Mouse (Mus musculus) thymus, adult 2 months (tissue): ENCODE measurements around the gene Brinp1.

ENCODE experiments used
- CTCF ChIP-seq: fragments of 200-500 bp; IDR thresholded peaks from 2 replicates; pipeline ENCODE4 v1.5.1; 2012; ENCODE audit warnings: mild to moderate bottlenecking, control low read depth, low read length, moderate library complexity, borderline replicate concordance; ENCODE audit not compliant: control insufficient read depth, poor library complexity, insufficient read depth; ENCODE audit errors: extremely low read depth
- POLR2A ChIP-seq: fragments of 200-500 bp; IDR thresholded peaks from 2 replicates; pipeline ENCODE4 v1.6.1; 2012; ENCODE audit warnings: mild to moderate bottlenecking, low read length, control low read depth, moderate library complexity; ENCODE audit not compliant: control insufficient read depth, poor library complexity, insufficient read depth; ENCODE audit errors: extremely low read depth

DNA sequence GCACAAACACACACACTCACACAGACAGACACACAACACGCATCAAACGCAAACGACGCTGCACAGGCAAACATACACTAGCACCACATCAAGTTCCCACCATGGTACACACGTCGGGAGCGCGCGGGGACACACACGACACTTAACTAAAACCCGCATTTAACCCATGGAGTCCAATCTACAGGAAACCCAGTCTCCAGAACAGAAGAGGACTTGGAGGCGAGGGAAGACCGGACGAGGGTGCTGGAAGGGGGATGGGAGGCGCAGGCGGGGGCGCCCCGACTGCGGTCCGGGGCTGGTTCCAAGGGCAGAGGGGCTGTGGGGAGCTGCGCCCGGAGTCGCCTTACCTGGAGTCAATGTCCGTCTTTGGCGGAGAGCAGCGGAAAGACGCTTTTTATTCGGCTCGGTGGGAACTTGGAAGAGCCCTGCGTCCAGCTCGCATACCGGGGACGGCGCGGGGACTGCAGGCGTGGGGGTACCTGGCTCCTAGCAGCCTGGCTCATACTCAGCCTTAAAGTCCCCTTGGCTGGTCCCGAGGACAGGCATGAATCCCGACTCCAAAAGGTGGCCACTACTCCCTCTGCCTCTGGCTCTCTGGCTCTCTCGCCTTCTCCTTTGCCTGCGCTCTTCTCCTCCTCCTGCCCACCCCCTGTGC lies 403 bp downstream of the Brinp1 start:
- TF ChIP-seq CTCF (no peak), POLR2A (no peak)
